Mouse (Mus musculus): ENCODE data around the gene Tk2.
A peak's percentile ranks its signal among the peaks of the same experiment; 100 is the strongest.

The Tk2 gene

GRCm38 (mm10) chr8:104219079-104219478, 29.3 kb downstream of the Tk2 start:
- peak; percentile 79 for DNase-seq

- no peak for DNase-seq
These were observed 30.8 kb downstream of the Tk2 start for GRCm38 (mm10) chr8:104217601-104218000.

- no peak for DNase-seq
These were observed 43.1 kb downstream of the Tk2 start for GRCm38 (mm10) chr8:104205292-104205691.

GRCm38 (mm10) chr8:104202320-104202719, 46.0 kb downstream of the Tk2 start:
- DNase-seq = no peak

GRCm38 (mm10) chr8:104201622-104202021, 46.7 kb downstream of the Tk2 start:
- no peak for DNase-seq

- no peak for DNase-seq
These were observed 48.6 kb downstream of the Tk2 start for GRCm38 (mm10) chr8:104199802-104200201.

GRCm38 (mm10) chr8:104191496-104191895, 56.9 kb downstream of the Tk2 start:
- peak; percentile 57 for DNase-seq

- no peak for DNase-seq
These were observed 57.4 kb downstream of the Tk2 start for GRCm38 (mm10) chr8:104190777-104191468.

GRCm38 (mm10) chr8:104188459-104188858, 59.9 kb downstream of the Tk2 start:
- no peak for DNase-seq

GRCm38 (mm10) chr8:104187622-104188021, 60.7 kb downstream of the Tk2 start:
- DNase-seq = no peak

- no peak for DNase-seq
These were observed 61.5 kb downstream of the Tk2 start for GRCm38 (mm10) chr8:104186827-104187226.

- DNase-seq = no peak
These were observed 63.5 kb downstream of the Tk2 start for GRCm38 (mm10) chr8:104184905-104185304.

- no peak for DNase-seq
These were observed 71.3 kb downstream of the Tk2 start for GRCm38 (mm10) chr8:104177054-104177453.
